Mouse (Mus musculus) midbrain, embryonic 12.5 days (tissue): ENCODE data around the gene Efna5. TPM values are rescaled to one million over a fixed set of nuclear protein-coding genes. Genes with fewer than 3 reads are reported as not detected.

Experiments used
- ATAC-seq: fragments of 200-750 bp; cut with Nextera tagmentation; 2 replicates; pipeline ENCODE4 v1.8.0; 2017; ENCODE audit warnings: low read depth, moderate TSS enrichment, moderate library complexity; ENCODE audit not compliant: low FRiP score
- H3K27ac ChIP-seq: fragments of 300-500 bp; sonication (generic); replicated peaks from 2 replicates; pipeline ENCODE4 v1.5.1; 2016; ENCODE audit warnings: mild to moderate bottlenecking
- H3K27me3 ChIP-seq: fragments of 300-500 bp; sonication (generic); 2 replicates; pipeline ENCODE4 v1.6.1; 2016; ENCODE audit warnings: mild to moderate bottlenecking
- H3K36me3 ChIP-seq: fragments of 300-500 bp; sonication (generic); 2 replicates; pipeline ENCODE4 v1.6.1; 2016
- H3K4me1 ChIP-seq: fragments of 300-500 bp; sonication (generic); 2 replicates; pipeline ENCODE4 v1.6.1; 2016
- H3K4me2 ChIP-seq: fragments of 300-500 bp; sonication (generic); replicated peaks from 2 replicates; pipeline ENCODE4 v1.6.1; 2016; ENCODE audit warnings: mild to moderate bottlenecking, moderate library complexity
- H3K4me3 ChIP-seq: fragments of 300-500 bp; sonication (generic); 2 replicates; pipeline ENCODE4 v1.5.1; 2016; ENCODE audit warnings: mild to moderate bottlenecking
- H3K9ac ChIP-seq: fragments of 300-500 bp; sonication (generic); replicated peaks from 2 replicates; pipeline ENCODE4 v1.6.1; 2016; ENCODE audit warnings: mild to moderate bottlenecking, moderate library complexity
- H3K9me3 ChIP-seq: fragments of 300-500 bp; sonication (generic); 2 replicates; pipeline ENCODE4 v1.6.1; 2016; ENCODE audit warnings: mild to moderate bottlenecking
- WGBS: fragments of 180-500 bp; shearing (Covaris S2); methylation state at CpG from one replicate; pipeline ENCODE4 v1.1.7; 2016; 5-methylcytosine and 5-hydroxymethylcytosine counted together
- polyA plus RNA-seq: library from polyadenylated mRNA; unstranded; fragments of >200 nt; fragmentation: Nextera tagmentation; extraction: Ambion mirVana; gene quantifications from 2 replicates; pipeline ENCODE4 v1.2.1, GENCODE M21; 2016

Gene Efna5
- polyA plus RNA-seq, 1 experiment from 2014 or later = 115 TPM

DNA sequence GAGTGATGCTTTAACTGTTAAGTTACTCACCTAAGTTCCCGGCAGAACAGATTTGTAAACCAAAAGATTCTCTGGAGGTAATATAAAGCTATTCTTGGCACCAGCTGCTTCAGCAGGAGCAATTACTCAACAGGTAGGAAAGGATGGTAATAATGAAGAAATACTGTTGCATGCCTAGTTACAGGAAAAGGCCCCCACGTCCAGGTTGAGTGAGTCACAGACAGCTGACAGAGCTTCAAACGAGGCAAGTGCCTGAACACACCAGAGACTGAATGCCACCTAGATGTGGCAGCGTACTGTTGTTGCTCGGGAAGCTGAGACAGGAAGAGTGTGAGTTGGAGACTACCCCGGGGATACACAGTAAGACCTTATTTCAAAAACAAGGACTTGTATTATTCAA lies 140.1 kb downstream of the Efna5 start:
- no peak overlapping the region for H3K4me2 ChIP-seq
- H3K4me1 ChIP-seq = peaks cover 18% of the 10 kb centered on the region
- ATAC-seq = no peak
- H3K9me3 ChIP-seq = no peaks in the 10 kb centered on the region
- no peaks in the 10 kb centered on the region for H3K36me3 ChIP-seq
- peaks cover 9% of the 10 kb centered on the region; the same call in 1 of the 2 replicates for H3K27me3 ChIP-seq
- no peak overlapping the region for H3K4me3 ChIP-seq
- no peak overlapping the region for H3K27ac ChIP-seq
- 80% methylated on average over 6 of the region's 6 CpGs for WGBS
- no peak overlapping the region for H3K9ac ChIP-seq

GRCm38 (mm10) chr17:62739993-62740392 lies 141.1 kb downstream of the Efna5 start:
- 37% methylated on average over 6 of the region's 6 CpGs for WGBS

DNA sequence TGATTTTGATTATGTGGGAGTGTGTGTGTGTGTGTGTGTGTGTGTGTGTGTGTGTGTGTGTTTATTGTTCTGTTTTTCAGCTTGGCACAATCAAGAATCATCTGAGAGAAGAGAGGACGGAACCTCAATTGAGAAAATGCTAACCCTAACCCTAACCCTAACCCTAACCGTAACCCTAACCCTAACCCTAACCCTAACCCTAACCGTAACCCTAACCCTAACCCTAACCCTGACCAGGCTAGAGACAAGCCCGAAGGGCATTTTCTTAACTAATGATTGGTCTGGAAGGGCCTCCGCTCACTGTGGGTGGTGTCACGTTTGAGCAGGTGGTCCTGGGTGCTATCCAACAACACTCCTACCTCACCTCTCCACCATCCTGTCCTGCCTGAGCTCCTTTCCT lies 143.7 kb downstream of the Efna5 start:
- Histone ChIP-seq H3K27ac (no peak overlapping the region), H3K4me3 (no peak overlapping the region), H3K9me3 (no peaks in the 10 kb centered on the region), H3K4me1 (peaks cover 40% of the 10 kb centered on the region), H3K9ac (no peak overlapping the region), H3K4me2 (no peak overlapping the region), H3K27me3 (peaks cover 9% of the 10 kb centered on the region; the same call in 1 of the 2 replicates), H3K36me3 (no peaks in the 10 kb centered on the region)
- WGBS = 95% methylated on average over 6 of the region's 6 CpGs
- ATAC-seq = no peak

More at GRCm38 (mm10) chr17:62739993-62740392, 141.1 kb downstream of the Efna5 start:
- Histone ChIP-seq H3K4me1 (peaks cover 28% of the 10 kb centered on the region), H3K27ac (no peak overlapping the region), H3K9me3 (no peaks in the 10 kb centered on the region), H3K27me3 (peaks cover 9% of the 10 kb centered on the region; the same call in 1 of the 2 replicates), H3K36me3 (no peaks in the 10 kb centered on the region), H3K4me2 (no peak overlapping the region), H3K4me3 (no peak overlapping the region), H3K9ac (no peak overlapping the region)
- peak; percentile 72 for ATAC-seq

- WGBS = 37% methylated on average over 11 of the region's 11 CpGs
- H3K4me1 ChIP-seq = peaks cover 37% of the 10 kb centered on the region
Measured at GRCm38 (mm10) chr17:62735943-62736342, 145.2 kb downstream of the Efna5 start.

GRCm38 (mm10) chr17:62734901-62735300 lies 146.2 kb downstream of the Efna5 start:
- no peak for ATAC-seq
- WGBS = 10% methylated on average over 10 of the region's 10 CpGs
- Histone ChIP-seq H3K4me3 (no peak overlapping the region), H3K9me3 (no peaks in the 10 kb centered on the region), H3K27ac (peak overlapping the region; percentile 22; the same call in 1 of the 2 replicates), H3K9ac (no peak overlapping the region), H3K27me3 (peaks cover 9% of the 10 kb centered on the region; the same call in 1 of the 2 replicates), H3K36me3 (no peaks in the 10 kb centered on the region), H3K4me2 (peak overlapping the region; percentile 11; the same call in 1 of the 2 replicates), H3K4me1 (peaks cover 32% of the 10 kb centered on the region)

More at GRCm38 (mm10) chr17:62735943-62736342, 145.2 kb downstream of the Efna5 start:
- Histone ChIP-seq H3K27me3 (peaks cover 9% of the 10 kb centered on the region; the same call in 1 of the 2 replicates), H3K4me3 (no peak overlapping the region), H3K9ac (no peak overlapping the region), H3K36me3 (no peaks in the 10 kb centered on the region), H3K4me2 (no peak overlapping the region), H3K27ac (peak overlapping the region; percentile 35; the same call in 1 of the 2 replicates), H3K9me3 (no peaks in the 10 kb centered on the region)
- no peak for ATAC-seq

DNA sequence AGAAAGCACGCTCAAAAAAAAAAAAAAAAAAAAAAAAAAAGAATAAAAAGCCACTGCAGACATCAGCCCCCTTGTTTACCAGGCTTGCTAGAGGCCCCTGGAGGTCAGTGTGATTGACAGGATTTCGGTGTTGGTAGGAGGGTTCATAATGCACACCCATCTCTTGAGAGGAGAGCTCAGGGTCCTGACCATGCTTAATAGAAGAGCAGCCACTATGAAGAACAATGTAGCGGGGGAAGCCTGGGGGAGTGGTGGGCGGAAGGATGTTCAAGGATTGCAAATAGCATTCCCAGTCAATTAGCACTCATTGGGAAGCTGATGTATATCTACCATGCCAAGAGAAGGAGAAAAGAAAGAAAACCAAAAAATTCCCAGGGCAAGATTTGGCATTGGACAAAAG lies 147.1 kb downstream of the Efna5 start:
- H3K4me2 ChIP-seq = no peak overlapping the region
- no peak overlapping the region for H3K27ac ChIP-seq
- ATAC-seq = peak; percentile 67
- 21% methylated on average over 4 of the region's 4 CpGs for WGBS
- H3K4me3 ChIP-seq = no peak overlapping the region
- H3K9me3 ChIP-seq = no peaks in the 10 kb centered on the region
- H3K4me1 ChIP-seq = peaks cover 37% of the 10 kb centered on the region
- H3K9ac ChIP-seq = no peak overlapping the region
- H3K27me3 ChIP-seq = peaks cover 9% of the 10 kb centered on the region; the same call in 1 of the 2 replicates
- H3K36me3 ChIP-seq = no peaks in the 10 kb centered on the region

DNA sequence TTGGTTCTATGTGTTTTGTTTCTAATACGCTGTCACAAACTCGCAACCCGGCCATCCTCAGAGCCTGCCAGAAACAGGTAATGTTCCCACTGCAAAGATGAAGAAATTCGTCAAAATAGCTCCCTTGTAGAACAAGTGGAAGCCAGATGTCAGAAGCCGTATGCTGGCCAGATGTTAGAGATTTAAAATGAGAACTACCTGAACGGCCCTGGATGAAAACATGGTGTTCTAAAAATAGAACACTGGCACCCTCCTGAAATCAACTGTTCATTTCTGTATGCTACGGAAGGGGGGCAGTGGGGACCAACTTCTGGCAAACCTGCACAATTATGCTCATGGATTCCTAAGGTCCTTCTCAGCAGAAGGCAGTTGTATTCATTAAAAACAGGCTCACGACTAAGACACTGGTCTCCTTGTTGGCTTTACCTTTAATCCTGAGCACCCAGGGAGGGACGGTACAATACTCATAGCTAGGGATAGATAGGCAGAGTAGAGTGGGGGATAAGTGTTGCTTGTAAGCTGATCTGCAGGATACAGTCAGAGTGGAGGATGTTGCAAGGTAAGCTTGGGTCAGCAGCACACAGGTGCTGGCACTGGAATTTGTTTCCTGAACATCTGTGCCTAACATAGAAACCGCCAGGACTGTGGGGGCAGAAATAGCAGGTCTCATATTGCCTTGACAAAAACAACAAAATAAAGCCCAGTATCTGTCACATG lies 151.2 kb downstream of the Efna5 start:
- Histone ChIP-seq H3K9me3 (no peaks in the 10 kb centered on the region), H3K4me2 (no peak overlapping the region), H3K27me3 (no peaks in the 10 kb centered on the region), H3K4me3 (no peak overlapping the region), H3K36me3 (no peaks in the 10 kb centered on the region), H3K9ac (no peak overlapping the region), H3K27ac (no peak overlapping the region), H3K4me1 (peaks cover 31% of the 10 kb centered on the region)
- ATAC-seq = no peak
- WGBS = 65% methylated on average over 10 of the region's 10 CpGs

DNA sequence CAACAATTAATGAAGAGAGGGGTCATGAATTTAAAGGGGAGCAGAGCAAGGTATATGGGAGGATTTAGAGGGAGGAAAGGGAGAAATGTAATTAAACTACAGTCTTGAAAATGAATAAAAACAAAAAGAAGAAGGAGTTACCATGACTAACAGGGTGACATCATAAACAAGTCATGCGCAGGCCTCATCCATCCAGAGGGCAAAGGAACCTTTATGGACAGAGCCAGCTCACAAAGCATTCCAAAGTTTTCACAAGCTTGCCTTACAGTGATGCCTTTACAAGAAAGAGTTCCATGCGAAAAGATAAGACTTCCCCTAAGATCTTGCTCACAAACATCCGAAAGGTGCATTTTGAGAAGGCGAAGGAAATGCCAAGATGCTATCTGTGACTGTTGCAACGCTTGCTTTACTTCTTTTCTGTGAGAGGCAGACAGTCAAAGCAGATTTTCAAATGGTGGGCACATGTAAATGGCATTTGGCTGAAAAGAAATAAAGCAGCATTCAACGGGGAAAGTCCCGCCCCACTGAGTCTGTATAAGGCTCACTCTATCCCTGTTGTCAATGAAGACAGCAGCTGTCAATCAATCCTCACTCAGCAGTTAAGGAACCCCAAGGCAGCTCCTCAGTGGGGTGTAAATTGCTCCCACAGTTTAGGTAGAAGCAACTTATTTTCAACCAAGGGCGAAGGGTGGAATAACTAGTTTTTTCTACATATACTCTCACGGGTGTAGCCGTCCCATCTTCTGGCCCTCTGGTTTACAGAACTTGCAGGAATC lies 152.8 kb downstream of the Efna5 start:
- Histone ChIP-seq H3K9ac (no peak overlapping the region), H3K27me3 (no peaks in the 10 kb centered on the region), H3K4me2 (peak overlapping the region; percentile 23; the same call in 1 of the 2 replicates), H3K36me3 (no peaks in the 10 kb centered on the region), H3K9me3 (no peaks in the 10 kb centered on the region), H3K4me1 (peaks cover 21% of the 10 kb centered on the region), H3K4me3 (no peak overlapping the region), H3K27ac (peak overlapping the region; percentile 42)
- peak; percentile 70; the same call in 1 of the 2 replicates for ATAC-seq
- WGBS = 31% methylated on average over 10 of the region's 10 CpGs

DNA sequence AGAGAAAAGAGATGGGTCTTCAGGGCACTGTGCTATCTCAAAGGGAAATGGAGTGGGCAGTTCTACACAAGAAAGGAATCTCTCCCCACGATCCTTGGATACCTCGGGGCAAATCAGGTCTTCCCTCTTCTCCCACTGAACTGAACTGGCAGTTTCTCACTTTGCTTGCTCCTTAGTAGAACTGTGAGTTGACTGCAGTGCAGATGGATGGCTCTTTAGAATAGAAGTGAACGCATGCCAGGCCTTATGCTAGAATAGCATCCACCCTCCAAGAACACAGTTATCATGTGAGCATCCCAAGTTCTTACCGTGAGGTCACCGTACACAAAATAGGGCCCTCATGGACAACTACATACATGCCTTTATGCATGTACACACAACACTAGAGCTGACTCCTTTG lies 155.0 kb downstream of the Efna5 start:
- no peak overlapping the region for H3K9ac ChIP-seq
- H3K4me3 ChIP-seq = no peak overlapping the region
- H3K4me2 ChIP-seq = no peak overlapping the region
- H3K4me1 ChIP-seq = peaks cover 26% of the 10 kb centered on the region
- no peak overlapping the region for H3K27ac ChIP-seq
- H3K36me3 ChIP-seq = no peaks in the 10 kb centered on the region
- ATAC-seq = no peak
- no peaks in the 10 kb centered on the region for H3K27me3 ChIP-seq
- H3K9me3 ChIP-seq = no peaks in the 10 kb centered on the region
- WGBS = 91% methylated on average over 5 of the region's 5 CpGs

DNA sequence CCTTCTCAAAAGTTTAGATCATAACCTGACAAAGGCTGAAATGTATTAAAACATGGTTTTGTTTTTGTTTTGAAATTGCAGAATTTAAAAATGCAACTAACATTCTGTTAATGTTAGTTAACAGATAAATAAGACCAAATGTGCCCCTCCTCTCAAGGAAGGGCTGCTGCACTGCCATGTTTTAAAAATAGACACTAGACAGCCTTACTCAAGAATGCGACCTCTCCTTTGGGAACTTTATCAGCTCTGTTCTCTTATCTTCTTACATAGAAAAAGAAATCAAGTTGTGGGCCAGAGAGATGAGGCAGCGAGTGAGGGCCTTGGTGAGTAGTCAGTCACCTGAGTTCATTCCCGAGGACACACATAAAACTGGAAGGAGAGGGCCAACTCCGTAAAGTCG lies 158.2 kb downstream of the Efna5 start:
- peaks cover 12% of the 10 kb centered on the region for H3K4me1 ChIP-seq
- no peaks in the 10 kb centered on the region for H3K9me3 ChIP-seq
- no peak overlapping the region for H3K4me2 ChIP-seq
- no peak for ATAC-seq
- no peak overlapping the region for H3K27ac ChIP-seq
- WGBS = 87% methylated on average over 5 of the region's 5 CpGs
- no peak overlapping the region for H3K4me3 ChIP-seq
- H3K27me3 ChIP-seq = no peaks in the 10 kb centered on the region
- H3K9ac ChIP-seq = no peak overlapping the region
- no peaks in the 10 kb centered on the region for H3K36me3 ChIP-seq

GRCm38 (mm10) chr17:62721595-62721994 lies 159.5 kb downstream of the Efna5 start:
- Histone ChIP-seq H3K4me1 (peaks cover 24% of the 10 kb centered on the region), H3K27me3 (no peaks in the 10 kb centered on the region), H3K9ac (no peak overlapping the region), H3K4me3 (no peak overlapping the region), H3K27ac (no peak overlapping the region), H3K4me2 (no peak overlapping the region), H3K36me3 (no peaks in the 10 kb centered on the region), H3K9me3 (no peaks in the 10 kb centered on the region)
- WGBS = 95% methylated on average over 3 of the region's 3 CpGs
- no peak for ATAC-seq
